Mouse (Mus musculus): Measurements from ENCODE around the gene Crxos. TPM values are rescaled to one million over a fixed set of nuclear protein-coding genes. Genes with fewer than 3 reads are reported as not detected.

Gene Crxos
- polyA plus RNA-seq, 1 experiment from 2014 or later = not detected

GRCm38 (mm10) chr7:15922220-15922773, 39.9 kb downstream of the Crxos start, which contains the start of gene Selenow:
Selenow (minus strand) TSS chr7:15922402.
- Histone ChIP-seq H3K9ac (peak within 1 kb of the TSS; percentile 66), H3K4me3 (peak within 1 kb of the TSS; percentile 63), H3K27ac (replicated peaks) (peak within 1 kb of the TSS; percentile 91), H3K9me3 (no peaks in the 10 kb centered on the region), H3K4me2 (peak within 1 kb of the TSS; percentile 79), H3K27me3 (no peaks in the 10 kb centered on the region), H3K4me1 (replicated peaks) (peaks cover 28% of the 10 kb centered on the region), H3K36me3 (peaks cover 25% of the 10 kb centered on the region)
- peak; percentile 95 for ATAC-seq (ENCODE audit: low FRiP score, low read depth)
- WGBS = under 1% methylated on average over 33 of the region's 33 CpGs

GRCm38 (mm10) chr7:15929910-15930309, 47.5 kb downstream of the Crxos start:
- ATAC-seq (ENCODE audit: low FRiP score, low read depth) = no peak
- H3K4me1 ChIP-seq (replicated peaks) = no peaks in the 10 kb centered on the region
- WGBS = 45% methylated on average over 4 of the region's 4 CpGs

GRCm38 (mm10) chr7:15930543-15930942, 48.1 kb downstream of the Crxos start:
- Histone ChIP-seq H3K9ac (no peak overlapping the region), H3K4me2 (no peak overlapping the region), H3K4me3 (no peak overlapping the region), H3K27ac (replicated peaks) (no peak overlapping the region), H3K4me1 (replicated peaks) (no peaks in the 10 kb centered on the region), H3K27me3 (no peaks in the 10 kb centered on the region), H3K36me3 (peaks cover 7% of the 10 kb centered on the region; the same call in 1 of the 2 replicates), H3K9me3 (no peaks in the 10 kb centered on the region)
- 81% methylated on average over 2 of the region's 2 CpGs for WGBS
- no peak for ATAC-seq (ENCODE audit: low FRiP score, low read depth)

More at GRCm38 (mm10) chr7:15929910-15930309, 47.5 kb downstream of the Crxos start:
- Histone ChIP-seq H3K27ac (replicated peaks) (no peak overlapping the region), H3K36me3 (0 out of 2 replicates have a peak, but pooled peaks cover 3% of the 10 kb centered on the region), H3K4me3 (no peak overlapping the region), H3K9me3 (no peaks in the 10 kb centered on the region), H3K4me2 (no peak overlapping the region), H3K9ac (no peak overlapping the region), H3K27me3 (no peaks in the 10 kb centered on the region)

- Histone ChIP-seq H3K36me3 (peaks cover 18% of the 10 kb centered on the region), H3K4me3 (no peak overlapping the region), H3K9me3 (no peaks in the 10 kb centered on the region), H3K27me3 (no peaks in the 10 kb centered on the region), H3K4me2 (no peak overlapping the region), H3K27ac (replicated peaks) (no peak overlapping the region), H3K9ac (no peak overlapping the region), H3K4me1 (replicated peaks) (no peaks in the 10 kb centered on the region)
- ATAC-seq (ENCODE audit: low FRiP score, low read depth) = no peak
- WGBS = 86% methylated on average over 3 of the region's 3 CpGs
These were observed 49.2 kb downstream of the Crxos start for GRCm38 (mm10) chr7:15931635-15932034.

- H3K9me3 ChIP-seq = no peaks in the 10 kb centered on the region
- H3K4me3 ChIP-seq = no peak overlapping the region
- no peaks in the 10 kb centered on the region for H3K27me3 ChIP-seq
- WGBS = 60% methylated on average over 16 of the region's 16 CpGs
- no peaks in the 10 kb centered on the region for H3K4me1 ChIP-seq (replicated peaks)
- peaks cover 38% of the 10 kb centered on the region for H3K36me3 ChIP-seq
- ATAC-seq (ENCODE audit: low FRiP score, low read depth) = 0 out of 2 replicates have a peak, but pooled peaks have one; percentile 32
- H3K4me2 ChIP-seq = no peak overlapping the region
- H3K27ac ChIP-seq (replicated peaks) = no peak overlapping the region
- H3K9ac ChIP-seq = no peak overlapping the region
These were observed 51.3 kb downstream of the Crxos start for GRCm38 (mm10) chr7:15933437-15934359.

- ATAC-seq (ENCODE audit: low FRiP score, low read depth) = no peak
- Histone ChIP-seq H3K27me3 (no peaks in the 10 kb centered on the region), H3K27ac (replicated peaks) (no peak overlapping the region), H3K4me1 (replicated peaks) (no peaks in the 10 kb centered on the region), H3K4me2 (no peak overlapping the region), H3K9ac (no peak overlapping the region), H3K4me3 (no peak overlapping the region), H3K9me3 (no peaks in the 10 kb centered on the region), H3K36me3 (peaks cover 74% of the 10 kb centered on the region)
- 90% methylated on average over 5 of the region's 5 CpGs for WGBS
These were observed 55.1 kb downstream of the Crxos start for GRCm38 (mm10) chr7:15937491-15937890.

- Histone ChIP-seq H3K9me3 (no peaks in the 10 kb centered on the region), H3K36me3 (peaks cover 83% of the 10 kb centered on the region), H3K4me2 (no peak overlapping the region), H3K9ac (no peak overlapping the region), H3K4me1 (replicated peaks) (no peaks in the 10 kb centered on the region), H3K4me3 (no peak overlapping the region), H3K27me3 (no peaks in the 10 kb centered on the region), H3K27ac (replicated peaks) (no peak overlapping the region)
- ATAC-seq (ENCODE audit: low FRiP score, low read depth) = no peak
- WGBS = 94% methylated on average over 3 of the region's 3 CpGs
These were observed 56.2 kb downstream of the Crxos start for GRCm38 (mm10) chr7:15938621-15939020.

GRCm38 (mm10) chr7:15944311-15944710, 61.9 kb downstream of the Crxos start:
- no peaks in the 10 kb centered on the region for H3K9me3 ChIP-seq
- H3K4me2 ChIP-seq = no peak overlapping the region
- H3K36me3 ChIP-seq = peaks cover 41% of the 10 kb centered on the region
- no peak overlapping the region for H3K9ac ChIP-seq
- H3K4me3 ChIP-seq = no peak overlapping the region
- no peaks in the 10 kb centered on the region for H3K27me3 ChIP-seq
- ATAC-seq (ENCODE audit: low FRiP score, low read depth) = no peak
- WGBS = 96% methylated on average over 1 of the region's 1 CpGs
- H3K27ac ChIP-seq (replicated peaks) = no peak overlapping the region
- peaks cover 27% of the 10 kb centered on the region for H3K4me1 ChIP-seq (replicated peaks)

GRCm38 (mm10) chr7:15945211-15945610, 62.8 kb downstream of the Crxos start:
- Histone ChIP-seq H3K27ac (replicated peaks) (peak overlapping the region; percentile 99), H3K4me3 (peak overlapping the region; percentile 78), H3K36me3 (peaks cover 32% of the 10 kb centered on the region), H3K27me3 (no peaks in the 10 kb centered on the region), H3K9ac (peak overlapping the region; percentile 68), H3K4me2 (peak overlapping the region; percentile 90), H3K4me1 (replicated peaks) (peaks cover 27% of the 10 kb centered on the region), H3K9me3 (no peaks in the 10 kb centered on the region)
- ATAC-seq (ENCODE audit: low FRiP score, low read depth) = no peak
- WGBS = 10% methylated on average over 8 of the region's 8 CpGs

GRCm38 (mm10) chr7:15945721-15946536, 63.5 kb downstream of the Crxos start, which contains the start of gene Nop53:
Nop53 (minus strand) TSS chr7:15946074.
- H3K4me3 ChIP-seq = peak within 1 kb of the TSS; percentile 78
- H3K4me1 ChIP-seq (replicated peaks) = peaks cover 27% of the 10 kb centered on the region
- no peaks in the 10 kb centered on the region for H3K9me3 ChIP-seq
- H3K27ac ChIP-seq (replicated peaks) = peak within 1 kb of the TSS; percentile 99
- 1% methylated on average over 59 of the region's 59 CpGs for WGBS
- peak within 1 kb of the TSS; percentile 90 for H3K4me2 ChIP-seq
- peaks cover 26% of the 10 kb centered on the region for H3K36me3 ChIP-seq
- H3K9ac ChIP-seq = peak within 1 kb of the TSS; percentile 68
- H3K27me3 ChIP-seq = no peaks in the 10 kb centered on the region
- ATAC-seq (ENCODE audit: low FRiP score, low read depth) = peak; percentile 94

- 51% methylated on average over 4 of the region's 4 CpGs for WGBS
- H3K4me2 ChIP-seq = no peak overlapping the region
- no peak overlapping the region for H3K27ac ChIP-seq (replicated peaks)
- ATAC-seq (ENCODE audit: low FRiP score, low read depth) = no peak
- H3K4me3 ChIP-seq = no peak overlapping the region
- peaks cover 9% of the 10 kb centered on the region; the same call in 1 of the 2 replicates for H3K36me3 ChIP-seq
- no peaks in the 10 kb centered on the region for H3K9me3 ChIP-seq
- peaks cover 27% of the 10 kb centered on the region for H3K4me1 ChIP-seq (replicated peaks)
- H3K27me3 ChIP-seq = no peaks in the 10 kb centered on the region
- no peak overlapping the region for H3K9ac ChIP-seq
These were observed 65.3 kb downstream of the Crxos start for GRCm38 (mm10) chr7:15947653-15948260.

All from hindbrain, embryonic 15.5 days (tissue).